Mouse (Mus musculus) lung, embryonic 14.5 days (tissue): Measurements from ENCODE around the gene Bahcc1. TPM values are rescaled to one million over a fixed set of nuclear protein-coding genes. Genes with fewer than 3 reads are reported as not detected.

Experiments used
- ATAC-seq: fragments of 200-750 bp; cut with Nextera tagmentation; 2 replicates; pipeline ENCODE4 v1.8.0; 2017; ENCODE audit warnings: mild to moderate bottlenecking, moderate TSS enrichment, moderate library complexity; ENCODE audit not compliant: insufficient read depth
- DNase-seq: peaks from one replicate; pipeline ENCODE4 v3.0.0-alpha.2; 2015
- H3K27ac ChIP-seq: fragments of 300-500 bp; sonication (generic); 2 replicates; pipeline ENCODE4 v1.5.1; 2014; ENCODE audit warnings: low read depth, mild to moderate bottlenecking, moderate library complexity
- H3K27me3 ChIP-seq: fragments of 300-500 bp; sonication (generic); 2 replicates; pipeline ENCODE4 v1.6.1; 2014; ENCODE audit warnings: low read length, control low read depth; ENCODE audit not compliant: insufficient read depth
- H3K36me3 ChIP-seq: fragments of 300-500 bp; sonication (generic); 2 replicates; pipeline ENCODE4 v1.6.1; 2014; ENCODE audit warnings: control low read depth; ENCODE audit not compliant: insufficient read depth
- H3K4me1 ChIP-seq: fragments of 300-500 bp; sonication (generic); 2 replicates; pipeline ENCODE4 v1.6.1; 2014; ENCODE audit warnings: antibody characterized with exemption, control low read depth; ENCODE audit not compliant: insufficient read depth
- H3K4me2 ChIP-seq: fragments of 300-500 bp; sonication (generic); 2 replicates; pipeline ENCODE4 v1.6.1; 2014; ENCODE audit warnings: mild to moderate bottlenecking
- H3K4me3 ChIP-seq: fragments of 300-500 bp; sonication (generic); 2 replicates; pipeline ENCODE4 v1.5.1; 2014; ENCODE audit warnings: low read depth, low read length
- H3K9ac ChIP-seq: fragments of 300-500 bp; sonication (generic); 2 replicates; pipeline ENCODE4 v1.6.1; 2014
- H3K9me3 ChIP-seq: fragments of 300-500 bp; sonication (generic); 2 replicates; pipeline ENCODE4 v1.6.1; 2016; ENCODE audit warnings: low read depth, low read length, control low read depth
- CTCF ChIP-seq: IDR thresholded peaks from 2 replicates; pipeline ENCODE4 v1.5.1; 2016; ENCODE audit warnings: antibody characterized with exemption, low read depth
- WGBS: fragments of 180-500 bp; shearing (Covaris S2); extraction: QIAGEN DNeasy Blood & Tissue Kit; methylation state at CpG from one replicate; pipeline ENCODE4 v1.1.7; 2014; 5-methylcytosine and 5-hydroxymethylcytosine counted together
- polyA plus RNA-seq: library from polyadenylated mRNA; unstranded; fragments of >200 nt; fragmentation: Nextera tagmentation; extraction: Ambion mirVana; gene quantifications from 2 replicates; pipeline ENCODE4 v1.2.1, GENCODE M21; 2014

Gene Bahcc1
- polyA plus RNA-seq, 1 experiment from 2014 or later, result 14.3 TPM

GRCm38 (mm10) chr11:120190526-120191412 is 42.0 kb upstream of the Bahcc1 start:
- H3K27ac ChIP-seq, result peak overlapping the region; percentile 76
- H3K27me3 ChIP-seq, result no peaks in the 10 kb centered on the region
- peaks cover 16% of the 10 kb centered on the region; the same call in 1 of the 2 replicates for H3K36me3 ChIP-seq
- peak overlapping the region; percentile 99 for H3K4me2 ChIP-seq
- H3K9ac ChIP-seq, result peak overlapping the region; percentile 60
- peak overlapping the region; percentile 92 for H3K4me3 ChIP-seq
- DNase-seq (no peak), ATAC-seq (no peak)
- no peaks in the 10 kb centered on the region for H3K9me3 ChIP-seq
- WGBS, result 36% methylated on average over 14 of the region's 14 CpGs
- TF ChIP-seq CTCF, result no peak
- peaks cover 10% of the 10 kb centered on the region for H3K4me1 ChIP-seq

GRCm38 (mm10) chr11:120198831-120199230 is 33.9 kb upstream of the Bahcc1 start:
- Histone ChIP-seq H3K27me3 (no peaks in the 10 kb centered on the region), H3K4me1 (no peaks in the 10 kb centered on the region), H3K9ac (no peak overlapping the region), H3K4me2 (0 out of 2 replicates have a peak overlapping the region, but pooled peaks have one; percentile 20), H3K27ac (no peak overlapping the region; the same call in 1 of the 2 replicates), H3K4me3 (no peak overlapping the region), H3K36me3 (no peaks in the 10 kb centered on the region), H3K9me3 (no peaks in the 10 kb centered on the region)
- no peak for TF ChIP-seq CTCF
- no peak for ATAC-seq
- WGBS, result 18% methylated on average over 13 of the region's 13 CpGs
- peak; percentile 51 for DNase-seq

- no peak for TF ChIP-seq CTCF
- no peaks in the 10 kb centered on the region for H3K9me3 ChIP-seq
- peak overlapping the region; percentile 50; the same call in 1 of the 2 replicates for H3K27ac ChIP-seq
- WGBS, result 66% methylated on average over 7 of the region's 7 CpGs
- H3K4me1 ChIP-seq, result no peaks in the 10 kb centered on the region
- no peak overlapping the region for H3K4me2 ChIP-seq
- no peaks in the 10 kb centered on the region for H3K27me3 ChIP-seq
- peak; percentile 55 for DNase-seq
- no peak overlapping the region for H3K9ac ChIP-seq
- H3K4me3 ChIP-seq, result no peak overlapping the region
- no peaks in the 10 kb centered on the region for H3K36me3 ChIP-seq
- ATAC-seq, result peak; percentile 31; the same call in 1 of the 2 replicates
Measured at GRCm38 (mm10) chr11:120199766-120200165, 33.0 kb upstream of the Bahcc1 start.

GRCm38 (mm10) chr11:120200621-120201020 is 32.1 kb upstream of the Bahcc1 start:
- no peak for TF ChIP-seq CTCF
- no peak overlapping the region for H3K27ac ChIP-seq
- H3K36me3 ChIP-seq, result no peaks in the 10 kb centered on the region
- ATAC-seq (no peak), DNase-seq (no peak)
- H3K9ac ChIP-seq, result no peak overlapping the region
- H3K4me2 ChIP-seq, result no peak overlapping the region
- WGBS, result 62% methylated on average over 6 of the region's 6 CpGs
- no peak overlapping the region for H3K4me3 ChIP-seq
- H3K9me3 ChIP-seq, result no peaks in the 10 kb centered on the region
- no peaks in the 10 kb centered on the region for H3K4me1 ChIP-seq
- no peaks in the 10 kb centered on the region for H3K27me3 ChIP-seq

- Histone ChIP-seq H3K27me3 (no peaks in the 10 kb centered on the region), H3K4me2 (no peak overlapping the region), H3K27ac (no peak overlapping the region), H3K4me1 (peaks cover 19% of the 10 kb centered on the region; the same call in 1 of the 2 replicates), H3K9me3 (no peaks in the 10 kb centered on the region), H3K36me3 (no peaks in the 10 kb centered on the region), H3K9ac (no peak overlapping the region), H3K4me3 (no peak overlapping the region)
- no peak for TF ChIP-seq CTCF
- ATAC-seq (no peak), DNase-seq (no peak)
- WGBS, result 93% methylated on average over 5 of the region's 5 CpGs
Measured at GRCm38 (mm10) chr11:120204200-120204599, 28.5 kb upstream of the Bahcc1 start.

GRCm38 (mm10) chr11:120206069-120206668 is 26.6 kb upstream of the Bahcc1 start:
- H3K9ac ChIP-seq, result no peak overlapping the region
- peak; percentile 23; the same call in 1 of the 2 replicates for ATAC-seq

GRCm38 (mm10) chr11:120206669-120207090 is 26.1 kb upstream of the Bahcc1 start:
- ATAC-seq, result peak; percentile 84
- peak; percentile 83 for DNase-seq
- H3K4me1 ChIP-seq, result peaks cover 19% of the 10 kb centered on the region; the same call in 1 of the 2 replicates
- H3K36me3 ChIP-seq, result no peaks in the 10 kb centered on the region
- H3K9ac ChIP-seq, result no peak overlapping the region
- WGBS, result 12% methylated on average over 5 of the region's 5 CpGs
- H3K4me3 ChIP-seq, result no peak overlapping the region
- no peak for TF ChIP-seq CTCF
- H3K27ac ChIP-seq, result peak overlapping the region; percentile 55; the same call in 1 of the 2 replicates
- no peaks in the 10 kb centered on the region for H3K9me3 ChIP-seq
- no peaks in the 10 kb centered on the region for H3K27me3 ChIP-seq
- peak overlapping the region; percentile 5; the same call in 1 of the 2 replicates for H3K4me2 ChIP-seq

More at GRCm38 (mm10) chr11:120206069-120206668, 26.6 kb upstream of the Bahcc1 start:
- Histone ChIP-seq H3K4me1 (peaks cover 19% of the 10 kb centered on the region; the same call in 1 of the 2 replicates), H3K9me3 (no peaks in the 10 kb centered on the region), H3K4me3 (no peak overlapping the region), H3K36me3 (no peaks in the 10 kb centered on the region), H3K4me2 (no peak overlapping the region), H3K27ac (peak overlapping the region; percentile 55; the same call in 1 of the 2 replicates), H3K27me3 (no peaks in the 10 kb centered on the region)
- DNase-seq, result no peak
- TF ChIP-seq CTCF, result no peak
- WGBS, result 45% methylated on average over 9 of the region's 9 CpGs
